ENCODE assay signal across 9 mouse cellular contexts in genomic region chr13:102877154-102877553, GRCm38 (mm10).
A peak's percentile ranks its signal among the peaks of the same experiment; 100 is the strongest.
DNase-seq lines count a peak whose midpoint lies in the region; TF ChIP-seq lines count a peak whose summit lies in the region.
"Had no signal": no experiment of that assay in that cellular context is flagged by ENCODE, and none has a peak within 500 bp of the region (broad histone marks: within the 10 kb centered on the region; RNA-seq: fewer than 3 reads in every experiment).

No protein-coding gene starts in this region.

- TF ChIP-seq EP300 in heart, adult 2 months (IDR thresholded peaks at IDR 0.05; ENCODE audit: insufficient read depth, low read depth, low read length): no peak

- no peak for TF ChIP-seq POLR2A in heart, adult 2 months (IDR thresholded peaks at IDR 0.05; ENCODE audit: insufficient read depth, low read depth, low read length)
- no peak for TF ChIP-seq POLR2A in liver, adult 2 months (IDR thresholded peaks at IDR 0.05; ENCODE audit: extremely low read depth, insufficient read depth, low read length)

- TF ChIP-seq CTCF in heart, adult 2 months (IDR thresholded peaks at IDR 0.05): no peak
- no peak for TF ChIP-seq CTCF in liver, adult 2 months (IDR thresholded peaks at IDR 0.05; ENCODE audit: low read depth, low read length)

- H3K9ac ChIP-seq in heart, adult 2 months (ENCODE audit: low read depth, low read length): no peak overlapping the region
- H3K9ac ChIP-seq in liver, adult 2 months (ENCODE audit: low read depth, low read length): no peak overlapping the region
- H3K9ac ChIP-seq: embryonic facial prominence, embryonic 12.5 days had no signal

- peaks cover 33% of the 10 kb centered on the region for H3K36me3 ChIP-seq in heart, adult 2 months (ENCODE audit: control insufficient read depth, insufficient read depth, low read length)
- H3K36me3 ChIP-seq in liver, adult 2 months (ENCODE audit: control insufficient read depth, insufficient read depth, low read length): no peaks in the 10 kb centered on the region
- H3K36me3 ChIP-seq: embryonic facial prominence, embryonic 12.5 days had no signal

- H3K27ac ChIP-seq in heart, adult 2 months: peak overlapping the region; percentile 27
- no peak overlapping the region for H3K27ac ChIP-seq in liver, adult 2 months (replicated peaks; ENCODE audit: insufficient read depth, low read depth, low read length)
- H3K27ac ChIP-seq: embryonic facial prominence, embryonic 12.5 days had no signal

- intact Hi-C loops in heart, adult 2 months (cut with DNase I): no loop called here

- no peak overlapping the region for H3K4me3 ChIP-seq in heart, adult 2 months
- H3K4me3 ChIP-seq in liver, adult 2 months (ENCODE audit: insufficient read depth, low read depth, low read length): no peak overlapping the region
- H3K4me3 ChIP-seq: embryonic facial prominence, embryonic 12.5 days had no signal

- WGBS in heart, adult 2 months: 42% methylated on average over 8 of the region's 8 CpGs
- WGBS in liver, adult 2 months: 38% methylated on average over 8 of the region's 8 CpGs

- no peaks in the 10 kb centered on the region for H3K27me3 ChIP-seq in heart, adult 2 months (ENCODE audit: control insufficient read depth, insufficient read depth, low read length)
- H3K27me3 ChIP-seq in liver, adult 2 months (ENCODE audit: control insufficient read depth, insufficient read depth, low read length): no peaks in the 10 kb centered on the region
- H3K27me3 ChIP-seq: embryonic facial prominence, embryonic 12.5 days had no signal

- DNase-seq in heart, adult 2 months: no peak
- DNase-seq in heart, postnatal 4 days: no peak
- DNase-seq in right cerebral cortex, adult 2 months (ENCODE audit: low spot score in 2 of 2): peak; percentile 58 to 64
- no peak for DNase-seq in right cerebral cortex, postnatal 4 days
- DNase-seq in liver, adult 2 months (ENCODE audit: extremely low read depth, low read depth, low spot score): peak; percentile 79
- peak; percentile 56 for DNase-seq in telencephalon, adult 2 months (ENCODE audit: low read depth, low spot score)
- no peak for DNase-seq in thymus, postnatal 25 days
- DNase-seq in lung, postnatal 4 days: no peak

- H3K4me1 ChIP-seq in heart, adult 2 months (ENCODE audit: control insufficient read depth, insufficient read depth, low read length): peaks cover 37% of the 10 kb centered on the region
- peaks cover 18% of the 10 kb centered on the region for H3K4me1 ChIP-seq in liver, adult 2 months (ENCODE audit: control insufficient read depth, insufficient read depth, low read length)

- peaks cover 7% of the 10 kb centered on the region for H3K79me2 ChIP-seq in heart, adult 2 months (replicated peaks; ENCODE audit: control insufficient read depth, insufficient read depth, low read length)
- peaks cover 10% of the 10 kb centered on the region; the same call in 1 of the 2 replicates for H3K79me2 ChIP-seq in liver, adult 2 months (ENCODE audit: control insufficient read depth, insufficient read depth, low read length)

Comparison
In these comparisons a context has a peak if more than half of its experiments do, and no peak if none do; other contexts are left out.
1. DNase-seq: peak in right cerebral cortex, adult 2 months (2 of 2), liver, adult 2 months (single experiment) and telencephalon, adult 2 months (single experiment); none in heart, adult 2 months (0 of 2), heart, postnatal 4 days (single experiment), right cerebral cortex, postnatal 4 days (single experiment), thymus, postnatal 25 days (single experiment) and lung, postnatal 4 days (0 of 2).